Mouse (Mus musculus): ENCODE results near the gene Sp100. TPM values are rescaled to one million over a fixed set of nuclear protein-coding genes. Genes with fewer than 3 reads are reported as not detected.
A peak's percentile ranks its signal among the peaks of the same experiment; 100 is the strongest.
"Not testable (repeated sequence)": the region's sequence is repeated elsewhere in the genome, so short reads cannot be mapped to it uniquely, and the experiment has no call there.

Gene Sp100
- total RNA-seq (2021): under 1 TPM; 0.38 to 0.62 TPM
- long read RNA-seq, experiment 1: 0 reads
- long read RNA-seq, experiment 2, partial matches to known transcripts: 0 of 1 reads
- long read RNA-seq, experiment 2, other reads (novel, unspliced or antisense): 1 of 1 reads

DNA sequence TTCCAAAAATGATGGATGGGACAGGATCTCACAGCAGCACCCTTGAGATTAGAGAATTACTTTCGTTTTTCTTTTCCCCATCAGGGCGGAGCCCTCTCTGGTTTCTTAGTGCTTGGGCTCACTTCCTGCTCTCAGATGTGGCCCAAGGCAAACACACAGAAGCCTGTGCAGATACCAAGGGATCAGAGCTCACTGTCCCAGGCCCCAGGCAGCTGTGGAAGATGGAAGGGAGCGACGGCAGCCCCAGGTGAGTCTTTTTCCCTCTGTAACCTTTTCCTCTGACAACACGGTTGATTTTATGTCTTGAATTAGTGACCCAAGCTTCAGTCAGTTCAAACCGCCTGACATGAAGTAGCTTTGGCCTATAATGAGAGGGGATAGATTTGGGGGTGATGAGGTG lies at the start of gene Sp100:
TSS of gene Sp100 (plus strand) at position 108 of the 400 bp plus-strand sequence.
- intact Hi-C loops (cut with DNase I): not testable (repeated sequence)

DNA sequence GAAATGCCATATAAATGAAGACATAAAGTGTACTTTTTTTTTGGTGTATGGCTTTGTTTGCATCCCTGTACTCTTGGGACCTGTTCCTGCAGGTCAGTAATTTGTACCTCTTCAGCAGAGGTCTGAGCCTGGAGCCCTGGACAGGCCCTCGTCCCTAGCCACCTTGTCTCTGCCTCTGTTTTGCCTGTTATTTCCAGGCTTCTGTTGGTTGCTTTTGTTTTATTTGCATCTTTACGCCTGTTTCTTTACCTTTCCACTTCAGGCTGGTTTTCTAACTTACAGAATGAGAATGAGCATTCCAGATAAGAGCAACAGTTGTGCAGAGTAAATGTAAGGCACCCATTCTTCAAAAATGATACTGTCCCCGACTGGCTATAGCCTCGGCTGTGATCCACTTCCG lies 49.7 kb upstream of the Sp100 start, which contains the start of gene Sp140:
TSS of gene Sp140 (plus strand) at position 301 of the 400 bp plus-strand sequence.
- intact Hi-C loops (cut with DNase I); DNase-seq (ENCODE audit: low spot score in 2 of 2): not testable (repeated sequence)

More for the DNA sequence above, at the start of gene Sp100:
- DNase-seq (ENCODE audit: low spot score in 2 of 2): not testable (repeated sequence)

DNA sequence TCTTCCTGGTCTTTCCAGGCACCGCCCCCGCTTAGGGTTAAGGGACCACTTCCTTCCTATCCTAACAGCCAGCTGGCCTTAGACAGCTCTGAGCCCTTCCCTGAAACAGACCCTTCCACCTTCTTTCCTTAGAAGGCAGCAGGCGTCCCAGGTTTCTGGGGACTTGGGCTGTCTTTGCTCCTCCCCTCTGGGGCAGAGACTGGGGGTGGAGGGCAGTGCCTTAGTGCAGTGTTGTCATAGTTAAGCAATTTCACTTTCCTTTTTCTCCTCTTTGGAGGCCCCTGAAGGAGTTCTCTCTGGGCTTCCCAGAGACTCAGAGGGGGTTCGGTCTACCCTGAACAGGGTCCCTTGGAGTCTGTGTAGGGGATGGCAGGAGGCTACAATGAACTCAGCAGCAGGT lies 49.0 kb upstream of the Sp100 start:
- intact Hi-C loops (cut with DNase I): not testable (repeated sequence)

DNA sequence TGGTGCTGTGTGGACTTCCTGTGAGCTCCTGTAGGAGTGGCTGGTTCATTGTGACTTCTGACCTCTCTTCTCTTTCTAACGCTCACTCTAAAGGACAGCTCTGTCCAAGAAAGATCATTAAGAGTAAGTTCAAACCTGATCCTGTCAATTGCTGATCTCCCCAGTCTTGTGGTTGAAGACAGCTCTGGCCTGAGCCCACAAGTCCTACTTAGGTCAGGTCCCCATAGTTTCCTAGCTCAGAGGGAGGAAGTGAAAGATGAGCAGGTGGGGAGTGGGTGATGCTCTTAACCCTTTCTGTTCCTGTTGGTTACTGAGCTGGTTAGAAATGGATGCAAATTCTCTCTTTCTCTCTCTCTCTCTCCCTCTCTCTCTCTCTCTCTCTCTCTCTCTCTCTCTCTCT lies 45.4 kb upstream of the Sp100 start:
- DNase-seq (ENCODE audit: low spot score in 2 of 2); intact Hi-C loops (cut with DNase I): not testable (repeated sequence)

More for the DNA sequence above, 49.0 kb upstream of the Sp100 start:
- DNase-seq (ENCODE audit: low spot score in 2 of 2): not testable (repeated sequence)

DNA sequence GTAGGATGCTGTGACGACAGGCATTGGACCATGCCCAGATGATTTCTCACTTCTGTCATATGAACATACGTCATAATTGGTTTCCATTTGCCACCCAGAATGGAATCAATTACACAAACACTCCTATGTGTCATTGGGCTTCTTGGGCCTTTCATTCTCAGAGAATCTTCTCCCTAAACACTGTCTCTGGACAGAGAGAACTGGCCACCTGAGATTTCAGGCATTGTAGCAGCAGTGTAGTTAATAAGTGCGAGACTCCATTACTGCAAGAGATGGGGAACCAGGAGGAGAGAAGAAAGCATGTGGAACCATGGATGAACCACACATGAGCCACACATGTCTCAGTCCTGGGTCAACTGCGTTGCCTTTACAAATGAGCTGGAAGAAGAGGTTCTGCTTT lies 41.4 kb upstream of the Sp100 start:
- intact Hi-C loops (cut with DNase I); DNase-seq (ENCODE audit: low spot score in 2 of 2): not testable (repeated sequence)

DNA sequence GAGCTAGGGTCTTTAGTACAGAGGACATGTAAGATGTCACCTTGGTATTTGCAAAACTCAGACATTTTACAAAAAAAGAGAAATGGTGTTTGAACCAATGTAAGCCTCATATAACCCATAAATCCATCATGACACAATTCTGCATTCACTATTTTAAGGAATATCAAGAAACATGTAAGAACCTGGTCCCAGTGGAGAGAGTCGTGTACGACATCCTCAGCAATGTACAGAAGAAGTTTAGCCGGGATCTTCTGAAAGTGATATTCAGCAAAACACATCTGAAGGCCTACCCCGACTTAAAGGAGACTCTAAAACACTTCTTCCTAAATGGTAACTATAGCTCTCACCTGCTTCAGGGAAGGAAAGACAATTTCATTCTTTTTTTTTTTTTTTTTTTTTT lies 39.2 kb upstream of the Sp100 start:
- DNase-seq (ENCODE audit: low spot score in 2 of 2); intact Hi-C loops (cut with DNase I): not testable (repeated sequence)

DNA sequence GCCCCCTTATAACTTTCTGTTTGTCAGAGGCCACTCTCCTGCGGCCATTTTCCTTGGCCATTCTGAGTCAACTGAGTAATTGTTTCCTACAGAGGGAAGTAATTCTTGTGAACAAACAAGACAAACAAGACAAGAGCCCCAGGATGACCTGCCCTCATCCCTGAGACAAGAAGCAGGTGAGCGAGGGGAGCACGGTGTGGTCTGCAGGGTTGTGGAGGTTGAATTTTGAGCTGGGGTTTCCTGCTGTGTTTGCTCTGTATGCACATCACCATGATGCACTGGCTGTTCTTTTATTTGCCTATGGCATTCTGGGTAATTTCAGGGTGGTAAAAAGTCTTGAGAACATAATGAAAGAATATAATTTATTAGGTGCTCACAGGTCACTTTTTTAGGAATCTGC lies 34.7 kb upstream of the Sp100 start:
- DNase-seq (ENCODE audit: low spot score in 2 of 2); intact Hi-C loops (cut with DNase I): not testable (repeated sequence)

DNA sequence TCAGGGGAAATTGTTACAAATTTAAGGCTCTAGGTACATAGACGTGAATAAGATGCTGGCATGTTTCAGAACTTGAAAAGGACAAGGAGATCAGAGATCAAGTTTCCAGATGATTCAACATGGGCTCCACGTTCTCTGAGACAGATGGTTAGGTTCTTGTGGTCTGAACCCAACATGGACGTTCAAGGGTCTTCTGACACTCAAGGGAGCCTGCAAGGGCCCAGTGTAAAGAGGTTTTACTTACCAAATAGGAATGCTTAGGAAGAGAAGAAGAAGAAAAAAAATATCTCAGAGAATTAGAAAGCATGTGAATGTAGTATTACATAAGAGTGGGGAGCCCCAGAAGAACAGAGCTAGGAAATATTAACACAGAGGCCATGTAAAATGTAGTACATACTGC lies 34.0 kb upstream of the Sp100 start:
- DNase-seq (ENCODE audit: low spot score in 2 of 2); intact Hi-C loops (cut with DNase I): not testable (repeated sequence)

DNA sequence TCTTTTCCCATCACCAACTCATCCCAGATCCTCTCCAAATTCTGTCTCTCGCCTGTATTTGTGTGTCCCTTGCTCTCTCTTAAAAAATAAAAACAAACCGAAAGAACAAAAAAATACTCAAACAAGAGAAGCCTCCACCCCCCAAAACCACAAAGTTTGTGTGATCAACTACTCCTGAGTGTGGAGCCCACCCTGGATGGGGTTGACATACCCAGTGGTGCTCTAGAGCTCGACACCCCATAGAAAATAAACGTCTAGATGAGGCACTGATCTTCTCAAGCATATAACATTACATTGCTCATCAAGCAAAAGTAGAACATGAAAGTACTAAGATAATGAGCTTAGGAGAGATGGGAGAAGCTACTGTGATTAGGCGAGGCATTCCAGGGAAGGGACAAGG lies 32.6 kb upstream of the Sp100 start:
- DNase-seq (ENCODE audit: low spot score in 2 of 2); intact Hi-C loops (cut with DNase I): not testable (repeated sequence)

DNA sequence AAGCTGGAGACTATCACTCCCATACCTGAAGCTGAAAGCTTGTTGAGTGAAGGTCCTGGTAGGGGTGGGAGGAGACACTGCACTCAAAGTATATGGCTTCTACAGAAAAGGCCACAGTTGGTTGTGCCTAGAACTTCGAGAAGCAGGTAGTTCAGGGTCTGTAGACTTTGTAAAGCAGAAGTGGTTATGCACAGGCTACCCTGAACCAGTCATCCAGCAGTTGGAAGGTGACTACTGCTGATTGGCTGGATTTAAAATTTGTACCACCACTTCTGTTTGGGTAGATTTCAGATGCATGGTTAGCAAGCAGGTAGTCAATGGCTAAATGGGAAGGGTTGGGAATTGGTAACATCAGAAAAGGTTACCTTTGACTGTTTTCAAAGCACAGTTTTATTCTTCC lies 31.1 kb upstream of the Sp100 start:
- DNase-seq (ENCODE audit: low spot score in 2 of 2); intact Hi-C loops (cut with DNase I): not testable (repeated sequence)

DNA sequence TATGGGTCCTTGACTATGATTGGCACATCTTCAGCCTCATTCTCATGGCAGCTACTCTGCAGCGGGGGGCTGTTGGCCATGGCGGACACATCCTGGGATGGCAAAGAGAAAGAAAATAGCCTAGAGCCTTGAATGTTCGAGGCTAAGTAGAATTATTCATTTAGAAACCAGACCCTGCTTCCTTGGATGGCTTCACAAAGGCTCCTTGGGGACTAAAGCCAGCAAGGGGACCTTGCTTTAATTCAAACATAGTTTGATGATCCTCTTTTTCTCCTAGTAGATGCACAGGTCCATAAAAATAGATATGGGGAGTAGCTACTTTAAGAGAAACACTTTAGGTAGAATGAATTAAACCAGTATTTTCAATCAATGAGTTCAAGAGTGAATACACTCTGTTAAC lies 12.9 kb upstream of the Sp100 start:
- intact Hi-C loops (cut with DNase I); DNase-seq (ENCODE audit: low spot score in 2 of 2): not testable (repeated sequence)

DNA sequence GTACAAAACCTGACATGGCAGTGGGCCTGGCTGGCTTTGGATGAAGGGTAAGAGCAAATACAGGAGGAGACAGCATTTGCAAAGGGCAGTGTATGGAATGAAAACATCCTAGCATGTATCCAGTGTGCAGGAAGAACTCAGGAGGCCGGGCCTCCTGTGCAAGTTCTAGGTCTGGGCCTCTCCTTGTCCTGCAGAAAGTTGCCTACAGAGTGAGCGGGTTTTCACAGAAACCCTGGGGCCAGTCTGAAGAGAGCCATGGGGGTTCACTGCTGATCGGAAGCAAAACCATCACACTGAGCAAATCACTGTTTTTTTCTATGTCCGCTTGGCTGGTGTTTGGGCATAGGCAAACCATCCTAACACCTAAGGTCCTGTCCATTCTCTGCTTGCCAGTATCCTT lies 11.6 kb upstream of the Sp100 start:
- DNase-seq (ENCODE audit: low spot score in 2 of 2); intact Hi-C loops (cut with DNase I): not testable (repeated sequence)

DNA sequence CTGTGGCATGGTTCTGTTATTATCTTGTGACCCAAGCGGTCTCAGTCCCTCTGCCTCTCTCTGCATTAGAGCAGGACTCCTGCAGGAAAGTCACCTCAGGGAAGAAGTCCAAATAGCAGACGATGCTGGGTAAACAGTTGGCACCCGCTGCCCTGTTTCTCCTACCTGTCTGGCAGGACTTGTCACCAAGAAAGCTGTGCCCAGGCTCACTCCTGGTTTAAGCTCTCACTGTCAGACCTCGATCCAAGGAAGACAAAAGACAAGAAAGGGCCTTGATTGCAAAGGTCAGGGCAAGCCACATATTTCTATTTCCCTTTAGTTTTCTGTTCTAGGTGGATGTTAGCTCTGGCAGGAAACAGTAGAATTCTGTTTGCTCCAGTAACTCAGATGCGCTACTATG lies 736 bp downstream of the Sp100 start:
- intact Hi-C loops (cut with DNase I); DNase-seq (ENCODE audit: low spot score in 2 of 2): not testable (repeated sequence)

DNA sequence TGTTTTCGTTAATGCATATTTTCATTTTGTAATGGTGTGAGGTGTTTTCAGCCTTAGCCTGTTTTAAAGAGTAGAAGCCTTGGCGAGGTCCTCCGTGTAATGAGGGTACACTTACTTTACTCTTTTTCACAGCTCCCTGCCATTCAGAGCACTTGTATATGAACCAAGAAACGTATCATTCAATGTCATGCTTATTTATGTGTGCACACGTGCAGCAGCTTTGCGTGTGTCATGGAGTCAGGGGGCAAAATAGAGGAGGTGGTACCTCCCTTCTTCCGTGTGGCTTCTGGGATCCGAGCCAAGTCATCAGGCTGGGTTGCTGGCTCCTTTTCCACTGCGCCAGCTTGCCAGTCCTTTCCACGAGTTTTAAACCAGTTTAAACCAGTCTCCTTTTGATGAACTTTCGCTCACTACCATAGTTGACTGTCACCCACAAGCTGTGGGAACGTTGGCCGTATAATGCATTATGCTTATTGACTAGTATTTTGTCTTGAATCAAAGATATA lies 2.0 kb downstream of the Sp100 start:
- DNase-seq (ENCODE audit: low spot score in 2 of 2): peak; percentile 6 to 9

DNA sequence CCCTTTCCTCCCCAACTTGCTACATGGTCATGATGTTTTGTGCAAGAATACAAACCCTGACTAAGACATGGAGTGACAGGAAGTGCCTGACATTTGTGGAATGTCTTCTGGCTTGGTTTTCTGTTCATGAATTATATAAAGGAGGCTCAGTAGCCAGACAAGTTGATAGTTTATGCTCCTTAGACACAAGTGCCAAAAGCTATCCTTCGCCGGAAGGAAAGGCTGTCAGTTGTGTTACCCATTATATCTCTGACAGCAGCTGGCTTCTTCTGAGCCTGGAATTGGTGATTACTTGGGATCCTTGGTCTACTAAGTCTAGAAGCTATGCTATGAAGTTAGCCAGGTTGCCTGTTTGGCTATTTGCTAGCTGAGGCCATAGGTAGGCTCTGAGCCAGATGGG lies 7.4 kb downstream of the Sp100 start:
- intact Hi-C loops (cut with DNase I); DNase-seq (ENCODE audit: low spot score in 2 of 2): not testable (repeated sequence)

More for the DNA sequence above, 2.0 kb downstream of the Sp100 start:
- intact Hi-C loops (cut with DNase I): not testable (repeated sequence)

DNA sequence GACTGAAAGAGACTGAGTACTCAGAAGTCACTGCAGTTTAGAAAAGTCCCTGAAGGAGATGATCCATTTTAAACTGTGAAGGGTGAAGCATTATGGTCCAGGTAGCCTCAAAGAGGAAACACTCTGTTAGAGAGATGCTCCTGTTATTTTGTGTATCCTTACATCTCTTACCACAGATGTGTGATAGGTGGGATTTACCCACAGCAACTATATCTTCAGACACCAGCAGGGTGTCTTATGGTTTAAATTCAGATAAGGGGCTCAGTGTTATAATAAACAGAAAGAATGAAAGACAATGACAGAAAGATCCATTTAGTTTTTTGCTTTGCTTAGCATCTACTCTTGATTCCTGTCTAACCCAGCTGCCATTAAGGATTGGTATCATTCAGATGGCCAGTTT lies 14.5 kb downstream of the Sp100 start:
- DNase-seq (ENCODE audit: low spot score in 2 of 2): no peak
- intact Hi-C loops (cut with DNase I): no loop called here

DNA sequence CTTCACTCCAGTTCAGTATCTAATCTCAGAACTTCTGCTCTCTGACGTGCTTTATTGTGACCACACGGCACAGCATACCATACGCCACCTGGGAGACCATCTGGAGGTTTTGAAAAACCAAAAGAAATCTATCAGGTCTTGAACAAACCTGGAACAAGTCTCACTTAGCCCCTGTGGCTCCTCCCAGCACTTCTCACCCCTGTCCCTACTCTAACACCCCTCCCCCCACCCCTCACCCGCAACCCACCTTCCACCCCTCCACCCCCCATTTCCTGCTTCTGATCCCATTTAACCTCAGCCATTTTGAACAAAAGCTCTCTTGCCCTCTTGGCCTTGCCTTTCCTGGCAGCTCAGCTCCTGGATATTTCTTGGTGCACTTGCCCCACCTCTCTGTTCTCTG lies 30.4 kb downstream of the Sp100 start:
- no peak for DNase-seq (ENCODE audit: low spot score in 2 of 2)
- intact Hi-C loops (cut with DNase I): no loop called here

DNA sequence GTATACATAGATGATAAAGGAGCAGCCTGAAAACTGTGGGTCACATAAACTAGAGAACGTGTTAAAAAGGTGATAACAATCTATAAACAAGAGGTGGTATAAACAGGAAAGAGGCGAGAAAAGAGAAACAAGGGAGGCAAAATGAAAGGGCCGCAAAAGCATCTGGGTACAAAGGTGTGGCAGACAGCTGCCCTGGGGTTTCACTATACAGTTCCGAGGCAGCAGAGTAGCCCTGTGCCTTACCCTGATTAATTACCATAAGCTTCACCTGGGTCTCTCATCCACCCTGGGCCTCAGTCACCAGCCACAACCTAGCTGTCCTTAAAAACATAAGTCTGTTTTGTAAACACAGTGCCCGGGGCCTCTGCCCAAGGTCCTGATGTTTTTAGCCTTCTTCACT lies 36.9 kb downstream of the Sp100 start:
- intact Hi-C loops (cut with DNase I): no loop called here
- no peak for DNase-seq (ENCODE audit: low spot score in 2 of 2)

DNA sequence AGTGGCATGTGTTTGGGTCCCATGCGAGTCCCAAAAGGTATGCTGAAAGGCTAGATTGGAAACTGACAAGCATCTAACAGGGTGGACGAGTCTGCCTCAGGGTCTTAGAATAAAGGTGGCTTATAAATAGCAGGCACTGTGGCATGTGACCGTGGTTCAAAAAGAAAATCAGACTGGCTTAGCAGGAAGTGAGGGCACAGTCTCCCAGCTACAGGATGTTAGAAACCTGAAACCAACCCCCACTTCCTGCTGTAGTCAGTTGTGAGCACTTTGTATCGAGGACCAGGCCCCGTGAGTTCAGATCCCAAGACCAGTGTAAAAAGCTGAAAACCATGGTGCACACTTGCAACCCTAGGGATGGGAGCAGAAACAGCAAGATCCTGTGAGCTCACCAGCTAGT lies 37.6 kb downstream of the Sp100 start:
- intact Hi-C loops (cut with DNase I): no loop called here
- DNase-seq (ENCODE audit: low spot score in 2 of 2): no peak

DNA sequence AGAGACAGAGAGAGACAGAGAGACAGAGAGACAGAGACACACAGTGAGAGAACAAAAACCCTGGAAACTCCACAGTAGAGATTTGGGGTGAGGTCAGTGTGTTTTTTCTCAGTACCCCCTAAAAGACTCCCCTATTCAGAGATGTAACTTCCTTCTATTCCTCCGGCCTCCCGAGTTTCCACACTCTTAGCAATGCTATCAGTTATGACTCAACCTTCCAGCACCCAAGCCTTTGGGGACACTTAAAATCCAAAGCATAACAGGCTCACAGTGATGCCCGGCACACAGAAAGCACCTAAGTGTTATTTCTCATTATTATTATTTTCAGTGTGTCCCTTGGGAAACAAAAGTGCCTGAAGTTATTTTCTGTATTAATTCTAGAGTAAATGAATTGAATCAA lies 40.8 kb downstream of the Sp100 start:
- DNase-seq (ENCODE audit: low spot score in 2 of 2): no peak
- intact Hi-C loops (cut with DNase I): no loop called here

DNA sequence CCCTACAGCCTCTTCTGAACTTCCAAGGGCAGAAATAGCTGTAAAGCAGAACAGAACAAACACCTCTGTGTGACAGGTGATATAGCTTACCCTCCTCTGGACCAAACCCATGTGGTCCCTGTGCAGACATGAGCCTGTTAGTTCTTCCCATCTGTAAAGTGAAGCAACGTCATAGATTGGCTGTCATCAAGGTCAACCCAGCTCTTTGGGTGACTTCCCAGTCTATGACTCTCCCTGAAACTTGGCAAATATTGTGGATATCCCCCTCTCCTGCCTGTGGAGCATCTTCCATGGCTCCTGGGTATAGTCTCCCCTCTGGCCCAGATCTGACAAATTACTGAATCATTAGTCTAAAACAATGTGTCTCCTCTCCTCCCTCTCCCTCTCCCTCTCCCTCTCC lies 42.5 kb downstream of the Sp100 start:
- DNase-seq (ENCODE audit: low spot score in 2 of 2): no peak
- intact Hi-C loops (cut with DNase I): no loop called here

DNA sequence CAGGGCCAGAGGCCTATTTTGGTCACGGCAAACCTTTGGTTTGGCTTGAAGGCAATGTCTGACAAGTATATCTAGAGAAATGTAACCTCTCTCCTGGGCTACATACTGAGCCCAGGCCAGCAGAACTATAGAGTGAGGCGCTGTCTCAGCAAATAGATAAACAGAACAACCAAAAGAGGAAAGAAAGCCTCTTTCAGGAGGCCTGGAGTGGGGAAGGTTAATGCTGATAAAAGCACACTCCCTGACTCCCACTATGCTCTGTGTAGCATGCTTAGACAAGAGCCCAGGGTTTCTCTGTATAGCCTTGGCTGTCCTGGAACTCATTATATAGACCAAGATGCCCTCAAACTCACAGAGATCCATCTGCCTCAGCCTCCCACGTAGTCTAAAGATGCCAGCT lies 43.5 kb downstream of the Sp100 start:
- intact Hi-C loops (cut with DNase I): no loop called here
- DNase-seq (ENCODE audit: low spot score in 2 of 2): no peak
